Mouse (Mus musculus) E14TG2a.4 (cell line): ENCODE measurements at regions not wholly inside any gene's neighbourhood (a gene's known extent, or its start where the extent isn't known, plus 50 kb on each side); places are given as distances from the start of the nearest gene placed in this dataset.
"Not testable (repeated sequence)": the region's sequence is repeated elsewhere in the genome, so short reads cannot be mapped to it uniquely, and the experiment has no call there.

Source experiments
- CTCF ChIP-seq: conservative IDR thresholded peaks from 2 replicates; pipeline ENCODE4 v1.5.1; 2014; ENCODE audit warnings: low read length
- NANOG ChIP-seq: IDR thresholded peaks from 2 replicates; pipeline ENCODE4 v1.6.1; 2014; ENCODE audit warnings: borderline replicate concordance, low read length, mixed read lengths
- POU5F1 ChIP-seq: IDR thresholded peaks from 2 replicates; pipeline ENCODE4 v1.6.1; 2014; ENCODE audit warnings: low read length, borderline replicate concordance

- not testable (repeated sequence) for TF ChIP-seq CTCF, NANOG, POU5F1
These were observed 180.1 kb upstream of the 2610301B20Rik start for GRCm38 (mm10) chr4:10694106-10694748.
